Mouse (Mus musculus) lung, postnatal 25 days (tissue): ENCODE data around the gene Cdk5rap3.

Experiments
- DNase-seq: peaks from one replicate; pipeline ENCODE4 v3.0.0; 2022; ENCODE audit warnings: low spot score

Gene Cdk5rap3

GRCm38 (mm10) chr11:96895886-96896285 lies 20.4 kb downstream of the Cdk5rap3 start:
- no peak for DNase-seq

- no peak for DNase-seq
Measured at GRCm38 (mm10) chr11:96893203-96893842, 23.0 kb downstream of the Cdk5rap3 start.

- DNase-seq: no peak
Measured at GRCm38 (mm10) chr11:96891784-96892527, 24.3 kb downstream of the Cdk5rap3 start.

GRCm38 (mm10) chr11:96886942-96887546 lies 29.3 kb downstream of the Cdk5rap3 start:
- no peak for DNase-seq

GRCm38 (mm10) chr11:96885901-96886340 lies 30.4 kb downstream of the Cdk5rap3 start:
- no peak for DNase-seq

- DNase-seq: peak; percentile 31
Measured at GRCm38 (mm10) chr11:96880296-96880695, 36.0 kb downstream of the Cdk5rap3 start.

GRCm38 (mm10) chr11:96879359-96879758 lies 36.9 kb downstream of the Cdk5rap3 start:
- no peak for DNase-seq

GRCm38 (mm10) chr11:96878715-96879114 lies 37.6 kb downstream of the Cdk5rap3 start:
- no peak for DNase-seq

GRCm38 (mm10) chr11:96877071-96877470 lies 39.2 kb downstream of the Cdk5rap3 start:
- no peak for DNase-seq

GRCm38 (mm10) chr11:96876300-96877040 lies 39.8 kb downstream of the Cdk5rap3 start:
- DNase-seq: no peak

- DNase-seq: peak; percentile 35
Measured at GRCm38 (mm10) chr11:96875745-96876144, 40.6 kb downstream of the Cdk5rap3 start.

GRCm38 (mm10) chr11:96875270-96875669 lies 41.0 kb downstream of the Cdk5rap3 start:
- DNase-seq: no peak

GRCm38 (mm10) chr11:96873601-96874140 lies 42.6 kb downstream of the Cdk5rap3 start:
- no peak for DNase-seq

- DNase-seq: no peak
Measured at GRCm38 (mm10) chr11:96872441-96873379, 43.6 kb downstream of the Cdk5rap3 start.

GRCm38 (mm10) chr11:96867149-96867548 lies 49.1 kb downstream of the Cdk5rap3 start:
- peak; percentile 62 for DNase-seq

- DNase-seq: peak; percentile 52
Measured at GRCm38 (mm10) chr11:96863206-96863995, 52.9 kb downstream of the Cdk5rap3 start.

- no peak for DNase-seq
Measured at GRCm38 (mm10) chr11:96862534-96862933, 53.8 kb downstream of the Cdk5rap3 start.

GRCm38 (mm10) chr11:96861878-96862289 lies 54.4 kb downstream of the Cdk5rap3 start:
- peak; percentile 93 for DNase-seq

GRCm38 (mm10) chr11:96861446-96861845 lies 54.9 kb downstream of the Cdk5rap3 start:
- DNase-seq: peak; percentile 65

GRCm38 (mm10) chr11:96860564-96860963 lies 55.7 kb downstream of the Cdk5rap3 start:
- DNase-seq: peak; percentile 81
